Mouse (Mus musculus) liver (tissue): ENCODE data around the gene Fbxl19.
"Not testable (repeated sequence)": the region's sequence is repeated elsewhere in the genome, so short reads cannot be mapped to it uniquely, and the experiment has no call there.

Experiments
- DNase-seq: peaks from one replicate; pipeline ENCODE4 v3.0.0-alpha.2; 2020; ENCODE audit warnings: mixed read lengths

Fbxl19 gene

DNA sequence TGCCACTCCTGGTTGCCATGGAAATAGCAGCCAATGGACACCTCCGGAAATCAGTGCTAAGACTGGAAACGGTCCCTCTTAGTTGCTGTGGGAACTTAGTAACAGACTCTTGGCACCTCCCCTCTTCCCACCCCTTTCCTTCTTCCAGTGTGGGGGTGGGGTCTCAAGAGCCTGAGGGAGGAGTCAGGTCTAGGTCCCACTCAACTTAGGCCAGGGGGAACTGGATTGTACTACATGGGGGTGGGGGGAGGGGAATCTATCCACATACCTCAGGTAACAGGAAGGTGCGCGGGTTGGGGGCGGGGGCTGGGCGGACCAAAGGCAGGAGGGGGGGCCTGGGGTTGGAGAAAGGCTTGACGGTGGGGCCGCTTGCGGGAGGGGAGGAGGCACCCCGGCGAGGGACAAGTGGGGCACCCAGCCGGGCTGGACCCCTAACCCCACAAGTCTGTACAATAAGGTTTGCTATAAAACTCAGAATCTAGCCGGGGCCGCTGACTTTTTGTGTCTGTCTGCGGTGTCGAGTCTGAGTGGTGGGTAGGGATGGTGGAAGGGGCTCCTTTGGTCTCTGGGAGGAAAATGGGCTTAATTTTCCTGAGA is 24.8 kb downstream of the Fbxl19 start:
- DNase-seq = peak; percentile 77

DNA sequence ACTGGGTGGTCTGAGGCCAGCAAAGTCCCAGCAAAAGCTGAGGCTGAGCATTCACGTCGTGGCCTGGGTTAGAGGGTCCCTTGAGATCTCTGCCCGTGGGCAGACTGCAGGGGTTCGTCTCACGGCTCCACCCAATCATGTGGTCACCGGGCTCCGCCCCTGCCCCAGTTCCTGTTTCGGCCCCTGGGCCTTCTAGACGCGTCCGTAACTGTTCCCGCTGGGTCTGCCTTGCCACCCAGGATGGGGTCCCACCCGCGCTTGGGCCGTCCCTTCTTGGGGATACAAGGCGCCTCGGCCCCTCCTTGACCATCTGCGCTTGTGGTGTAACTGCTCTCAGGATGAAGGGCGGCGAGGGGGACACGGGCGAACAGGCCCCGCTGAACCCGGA is 25.3 kb downstream of the Fbxl19 start, which contains the start of gene Orai3:
Gene Orai3 (plus strand): TSS at position 165 of the 388 bp plus-strand sequence.
- DNase-seq = peak; percentile 86

DNA sequence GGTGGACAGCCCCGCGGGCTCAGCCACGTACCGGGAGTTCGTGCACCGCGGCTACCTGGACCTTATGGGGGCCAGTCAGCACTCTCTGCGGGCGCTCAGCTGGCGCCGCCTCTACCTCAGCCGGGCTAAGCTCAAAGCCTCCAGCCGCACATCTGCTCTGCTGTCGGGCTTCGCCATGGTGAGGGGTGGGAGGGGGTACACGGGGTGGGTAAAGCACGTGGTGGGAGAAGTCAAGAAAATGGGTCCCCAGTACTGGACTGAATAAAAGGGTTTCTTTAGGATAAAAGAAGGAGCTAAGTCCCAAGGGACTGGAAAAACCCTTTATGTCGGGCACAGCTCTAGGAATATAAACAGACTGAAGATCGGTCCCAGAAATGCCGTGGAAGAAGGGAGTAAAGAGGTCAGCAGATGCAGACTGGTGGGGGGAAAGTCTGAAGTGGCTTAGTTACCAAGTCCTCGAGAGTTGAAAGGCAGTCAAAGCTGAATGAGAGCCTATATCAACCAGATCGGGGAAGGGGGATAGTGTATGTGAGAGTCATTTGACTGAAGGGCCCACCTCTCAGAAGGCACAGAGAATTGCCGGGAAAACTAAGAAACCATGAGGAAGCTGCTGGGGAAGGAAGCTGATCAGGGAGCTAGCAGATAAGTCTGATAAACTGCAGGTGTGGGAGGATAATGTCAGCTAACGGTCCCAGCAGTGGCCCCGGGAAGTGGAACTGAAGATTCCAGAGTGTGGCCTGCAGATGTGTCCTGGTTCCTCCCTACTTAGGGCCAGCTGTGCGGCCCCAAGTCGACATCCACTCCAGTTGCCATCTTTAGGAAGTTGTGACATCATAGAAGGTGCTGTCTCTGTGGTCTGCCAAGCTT is 25.9 kb downstream of the Fbxl19 start:
- peak; percentile 37 for DNase-seq

DNA sequence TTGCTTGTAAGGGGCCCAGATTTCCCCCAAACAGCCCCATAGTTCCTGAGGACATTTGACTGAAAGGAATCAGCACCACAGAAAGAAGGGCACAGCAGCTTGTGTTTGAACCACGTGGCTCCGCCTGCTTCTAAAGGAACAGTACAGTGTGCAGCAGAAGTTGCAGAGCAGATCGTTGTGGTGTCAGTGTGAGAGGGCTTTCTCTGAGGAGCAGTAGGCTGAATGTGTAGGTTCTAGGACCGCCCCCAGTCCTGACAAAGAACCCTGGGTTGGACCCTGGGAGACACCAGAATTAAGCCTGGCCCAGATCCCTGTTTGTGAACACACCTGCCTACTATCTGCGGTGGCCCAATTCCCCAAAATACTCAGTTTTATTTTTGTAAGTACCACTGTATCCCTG is 26.9 kb downstream of the Fbxl19 start:
- DNase-seq = no peak

DNA sequence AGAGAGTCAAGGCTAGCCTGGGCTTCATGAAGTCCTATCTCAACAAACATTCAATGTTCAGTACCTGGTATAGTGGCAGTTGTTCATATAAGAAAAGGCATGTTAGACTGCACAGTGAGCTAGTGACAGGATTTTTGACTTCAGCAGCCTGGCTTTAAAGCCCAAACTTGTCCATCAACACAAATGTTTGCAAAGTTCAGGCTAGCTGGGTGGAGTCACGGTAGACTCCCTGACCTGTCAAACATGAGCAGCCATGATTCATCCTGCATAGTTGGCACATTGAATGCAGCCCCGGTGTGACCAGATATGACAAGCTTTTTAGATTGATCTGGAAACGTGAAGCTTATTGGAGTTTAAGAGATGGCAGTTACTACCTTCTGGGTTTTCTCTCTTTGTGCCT is 27.7 kb downstream of the Fbxl19 start:
- no peak for DNase-seq

DNA sequence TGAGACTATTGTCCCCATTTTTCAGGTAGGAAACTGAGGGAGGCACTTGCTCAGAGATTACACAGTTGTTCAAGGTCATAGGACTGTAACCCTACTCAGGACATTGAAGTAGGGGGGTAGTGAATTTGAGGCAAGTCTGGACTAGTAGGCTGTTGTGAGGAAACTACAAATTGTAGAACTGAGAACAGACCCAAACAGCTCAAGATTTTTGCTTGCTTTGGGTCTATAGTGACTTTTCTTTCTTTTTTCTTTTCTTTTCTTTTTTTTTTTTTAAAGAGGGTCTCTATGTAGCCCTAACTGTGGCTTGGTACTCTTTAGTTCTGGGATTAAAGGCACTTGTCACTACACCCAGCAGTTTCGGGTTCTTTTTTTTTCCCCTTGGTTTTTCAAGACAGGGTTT is 28.2 kb downstream of the Fbxl19 start:
- no peak for DNase-seq

DNA sequence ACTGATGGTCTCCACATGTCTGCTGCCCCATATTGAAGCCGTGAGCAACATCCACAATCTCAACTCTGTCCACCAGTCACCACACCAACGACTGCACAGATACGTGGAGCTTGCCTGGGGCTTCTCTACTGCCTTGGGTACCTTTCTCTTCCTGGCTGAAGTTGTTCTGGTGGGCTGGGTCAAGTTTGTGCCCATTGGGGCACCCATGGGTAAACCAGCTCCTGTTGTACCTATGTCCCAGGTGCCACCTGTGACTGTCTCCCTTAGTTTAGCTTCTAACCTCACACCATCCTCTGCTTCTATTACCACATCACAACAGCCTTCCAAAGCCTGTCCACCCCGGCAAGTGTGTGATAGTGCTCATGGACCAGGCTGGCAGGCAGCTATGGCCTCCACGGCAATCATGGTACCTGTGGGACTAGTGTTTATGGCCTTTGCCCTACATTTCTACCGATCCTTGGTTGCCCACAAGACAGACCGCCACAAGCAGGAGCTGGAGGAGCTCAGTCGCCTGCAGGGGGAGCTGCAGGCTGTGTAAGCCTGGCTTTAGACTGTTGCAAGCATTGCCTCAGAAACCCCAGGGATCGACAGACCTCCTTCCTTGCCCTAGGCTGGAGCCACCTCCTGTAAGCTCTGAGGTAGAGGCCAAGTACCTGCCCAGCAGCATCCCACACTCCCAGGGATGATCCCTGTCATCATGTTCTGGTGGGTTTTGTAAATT is 29.5 kb downstream of the Fbxl19 start:
- DNase-seq = peak; percentile 84

DNA sequence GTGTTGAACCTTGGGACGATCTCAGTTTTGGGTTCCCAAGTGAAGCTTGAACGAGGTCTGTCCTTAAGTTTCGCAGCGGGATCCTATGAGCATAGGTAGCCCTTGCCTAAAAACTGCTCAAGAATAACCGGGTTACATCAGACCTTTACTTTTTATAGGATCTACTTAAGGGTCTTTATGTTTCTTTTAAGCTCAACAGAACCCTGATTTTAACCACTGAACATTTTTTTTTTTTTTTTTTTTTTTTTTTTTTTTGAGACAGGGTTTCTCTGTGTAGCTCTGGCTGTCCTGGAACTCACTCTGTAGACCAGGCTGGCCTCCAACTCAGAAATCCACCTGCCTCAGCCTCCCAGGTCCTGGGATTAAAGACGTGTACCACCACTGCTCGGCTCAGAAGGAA is 31.5 kb downstream of the Fbxl19 start:
- not testable (repeated sequence) for DNase-seq

DNA sequence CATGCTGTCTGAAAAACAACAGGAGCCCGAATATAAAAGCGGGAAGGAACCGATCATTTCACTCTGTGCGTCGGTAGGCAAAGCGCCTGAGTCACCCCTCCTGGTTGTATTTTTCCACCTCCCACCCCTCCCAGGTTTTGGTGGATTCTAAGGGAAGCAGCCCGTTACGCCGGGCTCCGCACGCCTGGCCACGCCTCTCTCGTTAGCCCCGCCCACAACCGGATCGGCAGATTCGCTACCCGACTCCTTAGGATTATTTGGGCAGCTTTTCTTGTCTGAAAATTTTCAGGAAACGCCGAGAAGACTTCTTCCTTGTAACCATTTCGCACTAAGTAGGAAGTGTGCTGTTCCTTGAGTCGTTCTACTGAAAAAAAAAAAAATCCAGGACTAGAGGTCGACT is 32.1 kb downstream of the Fbxl19 start, which contains the start of gene Setd1a:
Gene Setd1a (plus strand): TSS at position 245 of the 400 bp plus-strand sequence.
- peak; percentile 94 for DNase-seq

DNA sequence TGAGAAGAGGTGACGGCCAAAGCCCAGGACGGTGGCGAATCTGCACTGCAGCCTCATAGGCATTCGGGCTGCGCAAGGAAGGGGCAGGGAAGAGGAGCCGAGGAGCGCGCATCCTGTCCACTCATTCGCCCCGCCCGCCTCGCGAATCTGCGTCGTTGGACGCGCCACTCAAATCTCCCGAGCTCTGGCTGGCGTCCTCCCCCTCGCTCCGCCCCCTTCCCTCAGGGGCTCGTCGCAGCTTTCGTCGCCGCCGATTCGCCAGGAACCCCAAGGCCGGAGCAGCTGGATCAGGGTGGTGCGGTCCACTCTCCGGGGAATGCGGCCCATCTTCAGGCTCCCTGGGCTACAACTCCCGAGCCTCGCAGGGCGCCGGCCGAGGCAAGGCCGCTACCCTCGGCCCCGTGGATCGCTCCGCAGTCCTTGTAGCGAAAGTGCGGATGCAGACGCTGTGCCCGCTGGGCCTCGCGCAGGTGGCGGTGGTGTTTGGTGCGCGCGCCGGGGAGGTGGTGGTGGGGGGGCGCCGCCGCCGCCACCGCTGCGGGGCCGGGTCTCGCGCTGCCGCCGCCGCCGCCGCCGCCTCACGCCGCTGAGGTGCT is 32.6 kb downstream of the Fbxl19 start:
- DNase-seq = peak; percentile 97

DNA sequence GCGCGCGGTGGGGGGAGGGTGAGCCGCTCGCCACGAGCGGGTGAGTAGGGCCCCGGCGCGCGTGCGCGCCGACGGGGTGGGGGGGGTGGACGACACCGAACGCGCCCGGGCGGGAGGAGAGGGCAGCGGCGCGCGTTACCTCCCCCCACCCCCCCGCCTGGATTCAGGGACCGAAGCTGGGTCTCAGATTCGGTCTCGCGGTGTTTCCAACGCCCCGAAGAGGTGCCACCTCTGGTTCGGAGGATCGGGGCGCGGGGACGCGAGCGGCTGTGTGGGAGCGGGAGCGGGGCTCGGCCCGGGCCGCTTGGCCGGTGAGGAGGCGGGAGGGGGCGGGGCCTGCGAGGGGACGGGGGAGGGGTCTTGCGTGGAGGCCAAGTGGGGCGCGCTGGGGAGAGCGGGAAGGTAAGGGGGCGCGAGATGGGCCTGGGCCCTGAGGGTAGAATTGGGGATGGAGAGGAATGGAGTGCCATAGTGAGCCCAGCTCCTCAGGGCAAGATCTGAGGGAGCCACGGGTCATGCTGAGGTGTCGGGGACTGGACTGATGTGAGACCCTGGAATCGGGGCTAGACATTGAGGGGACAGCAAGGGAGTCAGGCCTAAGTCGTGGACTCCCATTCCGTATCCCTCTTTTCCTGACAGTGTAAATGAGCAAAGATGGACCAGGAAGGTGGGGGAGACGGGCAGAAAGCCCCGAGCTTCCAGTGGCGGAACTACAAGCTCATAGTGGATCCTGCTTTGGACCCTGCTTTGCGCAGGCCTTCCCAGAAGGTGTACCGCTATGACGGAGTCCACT is 33.3 kb downstream of the Fbxl19 start:
- DNase-seq = peak; percentile 79

DNA sequence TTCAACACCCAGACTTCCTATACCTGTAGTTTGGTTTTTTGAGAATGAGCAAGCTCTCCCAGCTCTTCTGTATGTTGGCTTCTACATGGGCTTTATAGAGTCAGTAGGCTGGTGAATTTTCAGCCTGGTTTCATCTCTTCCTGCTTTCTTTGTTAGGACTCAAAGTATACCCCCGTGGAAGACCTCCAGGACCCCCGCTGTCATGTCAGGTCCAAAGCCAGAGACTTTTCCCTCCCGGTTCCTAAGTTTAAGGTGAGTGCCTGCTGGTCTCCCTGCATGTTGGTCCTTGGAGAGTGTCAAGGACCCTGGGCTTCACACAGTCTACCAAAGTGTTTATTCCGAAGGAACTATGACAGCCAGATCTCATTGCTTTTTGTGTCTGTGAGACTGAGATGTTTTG is 34.0 kb downstream of the Fbxl19 start:
- no peak for DNase-seq

DNA sequence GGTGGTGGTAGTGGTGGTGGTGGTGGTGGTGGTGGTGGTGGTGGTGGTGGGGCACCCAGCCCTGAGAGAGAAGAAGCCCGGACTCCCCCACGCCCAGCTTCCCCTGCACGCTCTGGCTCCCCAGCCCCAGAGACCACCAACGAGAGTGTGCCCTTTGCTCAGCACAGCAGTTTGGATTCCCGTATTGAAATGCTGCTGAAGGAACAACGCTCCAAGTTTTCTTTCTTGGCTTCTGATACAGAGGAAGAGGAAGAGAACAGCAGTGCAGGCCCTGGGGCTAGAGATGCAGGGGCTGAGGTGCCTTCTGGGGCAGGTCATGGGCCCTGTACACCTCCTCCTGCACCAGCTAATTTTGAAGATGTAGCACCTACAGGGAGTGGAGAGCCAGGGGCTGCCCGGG is 41.0 kb downstream of the Fbxl19 start, which contains the start of gene Gm49388:
Gene Gm49388 (plus strand): TSS at position 301 of the 400 bp plus-strand sequence.
- DNase-seq = no peak

DNA sequence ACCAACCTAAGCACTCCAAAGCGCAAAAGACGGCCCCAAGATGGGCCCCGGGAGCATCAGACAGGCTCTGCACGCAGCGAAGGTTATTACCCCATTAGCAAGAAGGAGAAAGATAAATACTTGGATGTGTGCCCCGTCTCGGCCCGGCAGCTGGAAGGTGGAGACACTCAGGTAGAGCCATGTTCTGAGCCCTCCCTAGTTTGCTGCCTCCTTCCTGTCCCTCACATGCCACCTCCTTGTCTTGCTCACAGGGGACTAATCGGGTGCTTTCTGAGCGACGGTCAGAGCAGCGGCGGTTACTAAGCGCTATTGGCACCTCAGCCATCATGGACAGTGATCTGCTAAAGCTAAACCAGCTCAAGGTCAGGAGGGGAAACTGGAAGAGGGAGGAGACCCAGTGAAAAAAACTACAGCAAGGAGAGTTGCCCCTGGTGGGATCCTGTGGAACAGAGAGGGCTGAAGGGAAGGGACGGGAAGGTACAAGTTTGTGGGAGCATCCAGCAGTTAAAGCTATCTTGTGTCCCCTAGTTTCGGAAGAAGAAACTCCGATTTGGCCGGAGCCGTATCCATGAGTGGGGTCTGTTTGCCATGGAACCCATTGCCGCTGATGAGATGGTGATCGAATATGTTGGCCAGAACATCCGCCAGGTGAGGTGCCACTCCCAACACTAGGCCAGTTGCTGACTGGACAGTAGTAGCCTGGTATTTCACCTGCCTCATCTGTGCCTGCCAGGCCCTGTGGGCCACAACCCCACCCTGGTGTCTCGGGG is 52.9 kb downstream of the Fbxl19 start:
- DNase-seq = no peak

DNA sequence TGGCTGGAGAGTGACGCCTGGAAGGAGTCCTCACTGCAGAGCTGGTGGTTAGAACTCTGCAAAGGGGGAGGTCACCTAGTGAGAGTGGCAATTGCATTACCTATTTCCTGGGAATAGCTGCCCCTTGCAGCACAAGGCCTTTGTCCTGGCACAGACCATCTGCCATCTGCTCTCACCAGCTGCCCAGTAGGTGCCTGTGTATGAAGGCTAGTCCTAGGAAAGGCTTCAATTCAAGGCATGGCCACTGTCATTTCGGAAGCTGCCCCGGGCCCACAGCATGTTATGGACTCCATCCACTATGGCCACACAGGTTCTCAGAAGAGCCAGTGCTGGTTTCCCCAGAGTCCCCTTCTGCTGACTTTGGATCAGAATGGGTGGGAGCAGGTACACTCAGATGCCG is 54.2 kb downstream of the Fbxl19 start:
- DNase-seq = no peak

DNA sequence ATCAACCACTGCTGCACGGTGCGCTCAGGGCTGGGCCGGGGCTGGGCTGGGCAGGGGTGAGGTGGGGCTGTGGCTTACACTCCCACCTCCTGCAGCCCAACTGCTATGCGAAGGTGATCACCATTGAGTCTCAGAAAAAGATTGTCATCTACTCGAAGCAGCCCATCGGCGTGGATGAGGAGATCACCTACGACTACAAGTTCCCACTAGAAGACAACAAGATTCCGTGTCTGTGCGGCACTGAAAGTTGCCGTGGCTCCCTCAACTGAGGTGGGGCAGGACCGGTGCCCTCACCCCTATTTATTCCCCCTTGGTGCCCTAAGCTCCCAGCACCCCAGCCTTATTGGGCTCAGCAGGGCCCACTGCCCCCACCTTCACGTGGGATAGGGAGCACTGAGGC is 54.9 kb downstream of the Fbxl19 start:
- no peak for DNase-seq

DNA sequence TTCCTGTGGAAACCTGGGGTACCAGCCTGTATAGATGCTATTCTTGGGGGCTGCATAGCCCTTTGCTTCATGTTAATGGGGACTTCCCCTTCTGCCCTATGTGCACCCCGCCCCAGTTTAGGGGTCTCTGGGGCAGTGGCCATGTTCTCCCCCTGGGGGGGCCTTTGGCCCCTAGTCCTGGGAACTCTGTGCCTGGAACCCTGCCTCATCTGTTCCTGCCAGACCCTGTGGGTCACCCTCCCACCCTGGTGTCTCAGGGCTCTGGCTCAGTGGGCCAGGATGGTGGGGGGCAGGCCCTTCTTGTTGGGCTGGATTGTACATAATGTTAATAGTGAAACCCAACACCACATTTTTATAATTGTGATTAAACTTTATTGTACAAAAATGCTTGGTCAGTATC is 55.4 kb downstream of the Fbxl19 start:
- no peak for DNase-seq

DNA sequence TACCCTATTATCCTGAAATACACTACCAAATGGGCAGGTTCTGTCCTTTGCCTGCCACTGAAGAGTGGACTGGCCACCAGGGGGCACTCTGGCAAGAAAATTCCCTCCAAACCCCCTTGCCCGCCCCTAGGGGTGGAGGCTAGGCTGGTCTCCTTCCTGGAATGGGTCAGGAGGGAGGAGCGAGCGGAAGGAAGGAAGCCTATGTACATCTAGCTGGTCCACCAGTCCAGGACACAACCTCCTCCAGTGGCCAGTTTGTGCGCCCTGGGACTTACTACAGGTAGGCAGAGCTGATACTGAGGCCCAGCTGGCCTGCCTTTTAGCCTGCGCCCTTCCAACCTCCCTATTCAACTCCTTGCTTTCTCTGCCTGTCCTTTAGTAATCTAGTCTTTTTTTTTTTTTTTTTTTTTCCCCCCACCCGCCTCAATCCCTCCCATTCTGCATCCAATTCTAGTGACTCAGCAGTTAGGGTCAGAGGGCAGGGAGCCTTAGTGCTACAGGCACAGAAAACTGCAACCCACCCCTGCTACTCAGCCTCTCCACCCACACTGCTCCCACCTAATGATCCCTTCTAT is 56.2 kb downstream of the Fbxl19 start, which contains the start of gene Hsd3b7:
Gene Hsd3b7 (plus strand): TSS at position 170 of the 575 bp plus-strand sequence.
- DNase-seq = peak; percentile 88

DNA sequence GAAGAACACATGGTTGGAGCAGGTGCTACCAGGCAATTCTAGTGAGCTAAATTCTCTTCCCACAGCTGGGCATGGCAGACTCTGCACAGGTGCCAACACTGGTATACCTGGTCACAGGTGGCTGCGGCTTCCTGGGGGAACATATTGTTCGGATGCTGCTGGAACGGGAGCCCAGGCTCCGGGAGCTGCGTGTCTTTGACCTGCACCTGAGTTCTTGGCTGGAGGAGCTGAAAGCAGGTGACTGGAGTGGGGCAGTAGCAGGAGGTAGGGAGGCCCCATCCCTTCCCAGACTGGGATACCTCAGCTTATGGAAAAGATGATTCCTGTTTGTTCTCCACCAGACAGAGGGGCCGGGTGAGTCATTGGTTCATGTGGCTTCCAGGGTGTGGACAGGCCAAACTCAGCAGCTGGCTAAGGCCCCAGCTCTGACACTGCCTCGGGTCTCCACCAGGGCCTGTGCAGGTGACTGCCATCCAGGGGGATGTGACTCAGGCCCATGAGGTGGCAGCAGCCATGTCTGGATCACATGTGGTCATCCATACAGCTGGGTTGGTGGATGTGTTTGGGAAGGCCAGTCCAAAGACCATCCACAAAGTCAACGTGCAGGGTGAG is 56.8 kb downstream of the Fbxl19 start:
- no peak for DNase-seq

DNA sequence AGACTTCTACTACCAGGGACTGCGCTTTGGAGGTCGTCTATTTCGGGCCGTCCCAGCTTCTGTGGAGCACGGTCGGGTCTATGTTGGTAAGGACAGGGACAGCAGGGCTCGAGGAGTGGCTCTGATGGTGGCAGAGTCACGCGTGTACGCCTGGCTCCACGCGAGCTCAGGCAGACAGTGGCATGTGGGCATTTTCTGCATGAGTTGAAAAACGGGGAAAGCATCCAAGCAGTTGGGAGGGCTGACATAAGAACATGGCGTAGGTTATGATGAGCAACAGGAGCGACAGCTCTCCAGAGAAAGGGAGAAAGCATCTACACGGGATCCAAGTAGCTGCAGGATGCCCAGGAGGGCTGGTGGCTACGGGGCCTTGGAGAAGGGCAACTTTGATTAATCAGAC is 58.0 kb downstream of the Fbxl19 start:
- no peak for DNase-seq

DNA sequence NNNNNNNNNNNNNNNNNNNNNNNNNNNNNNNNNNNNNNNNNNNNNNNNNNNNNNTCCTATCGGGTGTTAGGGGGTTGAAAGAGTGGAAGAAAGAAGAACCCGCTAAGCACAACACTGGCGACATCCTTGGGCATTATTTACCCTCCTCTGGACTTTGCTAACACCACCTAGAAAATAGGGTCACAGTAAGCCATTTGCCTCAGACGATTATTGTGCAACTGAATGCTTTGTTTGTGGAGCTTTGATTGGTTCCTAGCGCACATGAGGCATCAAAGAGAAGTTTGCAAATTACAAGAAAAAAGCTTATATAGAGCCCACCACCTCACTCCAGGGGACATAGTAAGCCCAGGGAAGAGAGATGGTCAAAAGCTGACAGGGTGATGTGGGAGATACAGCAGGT is 64.5 kb downstream of the Fbxl19 start:
- DNase-seq = no peak
